Mouse (Mus musculus) cerebellum, adult 11-12 months (tissue): ENCODE measurements around the gene Grm1.

Experiments
- DNase-seq: peaks from one replicate; pipeline ENCODE4 v3.0.0; 2022

Grm1 gene

GRCm38 (mm10) chr10:10710359-10710758 is 371.8 kb downstream of the Grm1 start:
- no peak for DNase-seq

- no peak for DNase-seq
Measured at GRCm38 (mm10) chr10:10708031-10708430, 374.1 kb downstream of the Grm1 start.

- no peak for DNase-seq
Measured at GRCm38 (mm10) chr10:10701326-10701725, 380.8 kb downstream of the Grm1 start.

- no peak for DNase-seq
Measured at GRCm38 (mm10) chr10:10700903-10701302, 381.3 kb downstream of the Grm1 start.

GRCm38 (mm10) chr10:10697497-10697896 is 384.7 kb downstream of the Grm1 start:
- DNase-seq, result no peak

GRCm38 (mm10) chr10:10689668-10690223 is 392.4 kb downstream of the Grm1 start:
- DNase-seq, result no peak

- no peak for DNase-seq
Measured at GRCm38 (mm10) chr10:10688907-10689667, 393.1 kb downstream of the Grm1 start.

- DNase-seq, result no peak
Measured at GRCm38 (mm10) chr10:10681048-10681447, 401.1 kb downstream of the Grm1 start, which contains the start of gene Gm10944. Gene Gm10944 (plus strand): TSS chr10:10681348.

GRCm38 (mm10) chr10:10659976-10660375 is 422.2 kb downstream of the Grm1 start:
- no peak for DNase-seq

GRCm38 (mm10) chr10:10659161-10659560 is 423.0 kb downstream of the Grm1 start:
- DNase-seq, result peak; percentile 59

GRCm38 (mm10) chr10:10656621-10657020 is 425.5 kb downstream of the Grm1 start:
- no peak for DNase-seq

GRCm38 (mm10) chr10:10655991-10656390 is 426.2 kb downstream of the Grm1 start:
- DNase-seq, result no peak
